Mouse (Mus musculus) embryo, embryonic 11 days (tissue): ENCODE measurements around the gene Ebp.
A peak's percentile ranks its signal among the peaks of the same experiment; 100 is the strongest.

ENCODE experiments used
- DNase-seq: peaks from one replicate; pipeline ENCODE4 v3.0.0-alpha.2; 2015

Ebp gene

DNA sequence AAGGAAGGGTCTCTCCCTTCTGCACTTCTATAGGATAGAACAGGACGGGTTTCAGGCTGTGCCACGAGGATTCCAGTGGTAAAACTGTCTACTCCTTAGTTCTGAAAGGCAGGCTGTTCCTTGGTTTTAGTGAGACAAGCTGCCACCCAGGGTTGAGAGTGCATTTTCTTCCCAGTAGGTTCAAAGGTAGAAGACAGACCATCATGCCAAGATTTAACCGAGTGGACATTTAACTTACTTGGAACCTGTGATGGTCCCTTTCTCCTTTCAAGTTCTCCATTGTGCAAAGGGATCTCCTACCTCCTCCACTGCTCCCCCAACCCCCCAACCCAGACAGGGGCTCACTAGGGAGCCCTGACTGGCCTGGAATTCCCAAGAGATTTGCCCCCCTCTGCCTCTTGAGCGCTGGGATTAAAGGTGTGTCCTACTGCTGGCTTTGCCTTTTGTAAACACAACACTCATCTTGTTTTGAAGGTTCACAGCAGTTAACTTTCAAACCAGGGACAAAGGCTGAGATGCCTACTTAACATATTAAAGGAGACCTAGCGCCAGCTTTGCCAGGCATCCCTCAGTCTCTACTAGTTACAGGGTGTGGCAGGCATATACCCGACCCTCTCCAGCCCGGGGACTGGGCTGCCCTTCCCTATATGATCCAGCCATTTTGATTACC is 10.3 kb downstream of the Ebp start:
- no peak for DNase-seq

DNA sequence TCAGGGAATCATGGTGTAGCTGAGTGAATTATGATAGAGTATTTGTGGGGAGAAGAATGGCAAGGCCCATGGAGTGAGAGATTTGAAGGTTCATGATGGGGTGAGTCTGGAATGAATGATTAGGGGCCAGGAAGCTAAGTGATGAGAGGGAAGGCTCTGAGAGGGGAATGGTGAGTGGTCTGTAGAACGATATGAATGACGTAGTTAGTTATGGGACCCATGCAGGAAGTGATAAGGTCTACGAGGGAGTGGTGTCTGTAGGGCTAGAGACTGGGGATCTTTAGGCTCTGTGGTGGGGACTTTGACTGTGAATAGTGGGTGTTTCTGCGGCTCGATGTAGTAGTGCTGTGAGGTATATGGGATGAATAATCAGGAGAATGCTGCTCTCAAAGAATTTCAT is 13.7 kb downstream of the Ebp start:
- no peak for DNase-seq

DNA sequence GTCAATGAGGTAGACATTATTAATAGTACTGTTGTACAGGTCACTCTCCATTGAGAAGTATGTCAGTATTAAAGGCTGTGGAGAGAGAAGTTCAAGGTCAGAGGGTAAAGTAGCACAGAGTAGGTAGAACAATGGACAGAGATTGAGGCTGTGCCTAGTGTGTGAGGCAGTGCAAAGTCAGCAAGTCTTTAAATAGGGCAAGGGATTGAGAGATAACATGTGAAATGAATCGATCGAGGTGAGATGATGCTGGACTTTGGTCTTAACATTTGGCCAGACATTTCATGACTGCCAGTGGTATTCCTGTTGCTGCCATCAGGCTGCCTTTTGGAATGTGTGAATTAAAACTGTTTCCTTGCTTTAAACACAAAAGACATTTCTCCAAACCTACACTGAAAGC is 14.4 kb downstream of the Ebp start:
- DNase-seq, result no peak

DNA sequence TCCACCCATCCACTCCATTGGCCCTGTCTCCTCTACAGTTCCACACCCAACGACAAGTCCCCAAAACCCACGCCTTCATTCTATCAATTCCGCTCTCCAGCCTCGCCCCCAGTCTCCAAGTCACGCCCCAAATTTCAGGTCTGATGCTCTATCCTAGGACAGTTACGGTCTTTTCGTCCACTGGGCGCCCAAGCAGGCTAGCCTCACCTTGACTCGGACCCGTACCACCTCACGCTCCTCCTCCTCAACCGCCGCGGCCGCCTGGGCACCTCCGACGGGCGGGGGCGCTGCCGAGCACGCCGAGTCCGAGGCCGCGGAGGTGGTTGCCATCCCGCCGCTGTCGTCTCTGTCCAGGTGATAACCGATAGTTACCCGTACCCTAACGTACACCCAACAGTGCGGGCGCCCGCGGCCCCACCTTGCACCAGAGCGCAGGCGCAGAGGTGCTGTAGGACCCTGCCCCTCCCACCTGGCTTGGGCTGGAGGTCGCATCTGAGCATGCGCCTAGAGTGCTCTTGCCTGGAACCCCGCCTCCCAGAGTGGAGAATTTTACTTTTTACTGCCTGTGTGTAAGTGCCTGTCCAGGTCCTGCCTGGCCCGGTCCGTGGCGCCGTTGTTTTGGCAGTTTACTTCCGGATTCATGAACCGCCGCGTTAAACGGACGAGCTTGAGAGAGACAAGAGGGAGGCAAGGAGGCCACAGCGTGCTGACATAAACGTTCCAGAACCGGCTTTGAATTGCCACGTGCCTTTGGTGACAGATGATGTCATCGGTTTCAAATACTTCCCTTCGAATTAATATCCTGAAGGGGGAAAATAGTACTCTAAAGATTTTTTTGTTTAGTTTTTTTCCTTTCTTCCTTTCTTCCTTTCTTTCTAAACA is 17.6 kb downstream of the Ebp start, which contains the start of gene Tbc1d25:
TSS of gene Tbc1d25 (minus strand) at position 678 of the 882 bp plus-strand sequence.
- peak; percentile 89 for DNase-seq

DNA sequence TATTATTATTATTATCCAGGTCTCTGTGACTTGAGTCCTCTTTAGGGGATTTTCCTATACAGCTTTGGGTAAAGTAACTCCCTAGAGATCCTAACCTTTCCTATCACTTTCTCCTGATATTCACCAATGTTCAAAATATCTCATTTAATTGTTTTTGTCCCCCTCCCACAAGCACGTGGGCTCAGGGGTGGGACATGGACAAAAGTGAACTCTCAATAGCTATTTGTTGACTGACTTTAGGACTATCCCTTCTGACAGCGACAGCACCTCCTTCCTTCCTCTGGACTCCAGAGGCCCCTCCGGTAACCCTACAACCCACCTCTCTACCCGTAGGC is 18.2 kb downstream of the Ebp start:
- no peak for DNase-seq

DNA sequence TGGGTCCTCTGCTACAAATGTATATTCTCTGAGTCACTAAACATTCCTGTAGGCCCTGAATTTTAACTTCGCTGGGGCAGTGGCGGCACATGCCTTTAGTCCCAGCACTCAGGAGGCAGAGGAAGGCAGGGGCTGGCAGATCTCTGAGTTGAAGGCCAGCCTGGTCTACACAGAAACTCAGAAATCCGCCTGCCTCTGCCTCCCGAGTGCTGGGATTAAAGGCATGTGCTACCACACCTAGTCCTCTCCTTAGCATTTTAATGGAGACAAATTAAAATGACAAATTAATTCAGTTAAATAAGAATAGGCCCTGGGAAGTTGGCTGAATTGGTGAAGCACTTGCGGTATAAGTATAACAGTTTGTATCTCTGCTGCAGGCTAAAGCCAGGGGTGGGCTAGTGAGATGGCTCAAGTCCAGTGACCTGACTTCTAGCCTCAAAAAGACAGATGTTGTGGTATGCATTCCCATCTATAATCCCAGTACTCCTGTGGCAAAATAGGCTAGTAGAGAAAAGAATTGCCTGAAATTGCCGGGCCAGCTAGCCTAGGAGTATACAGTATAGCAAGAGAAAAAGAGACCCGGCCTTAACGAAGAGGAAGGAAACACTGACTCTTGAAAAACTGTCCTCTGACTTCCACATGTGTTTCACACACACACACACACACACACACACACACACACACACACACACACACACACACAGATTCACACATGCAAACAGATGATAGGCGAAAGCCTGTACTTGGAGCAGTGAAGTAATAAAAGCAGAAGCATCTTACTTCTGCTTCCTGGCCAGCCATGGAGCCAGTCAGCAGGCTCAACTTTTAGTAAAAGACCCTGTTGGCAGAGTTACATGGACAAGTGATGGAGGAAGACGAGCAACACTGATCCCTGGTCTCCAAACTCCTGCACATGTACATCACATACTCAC is 25.3 kb downstream of the Ebp start:
- no peak for DNase-seq

DNA sequence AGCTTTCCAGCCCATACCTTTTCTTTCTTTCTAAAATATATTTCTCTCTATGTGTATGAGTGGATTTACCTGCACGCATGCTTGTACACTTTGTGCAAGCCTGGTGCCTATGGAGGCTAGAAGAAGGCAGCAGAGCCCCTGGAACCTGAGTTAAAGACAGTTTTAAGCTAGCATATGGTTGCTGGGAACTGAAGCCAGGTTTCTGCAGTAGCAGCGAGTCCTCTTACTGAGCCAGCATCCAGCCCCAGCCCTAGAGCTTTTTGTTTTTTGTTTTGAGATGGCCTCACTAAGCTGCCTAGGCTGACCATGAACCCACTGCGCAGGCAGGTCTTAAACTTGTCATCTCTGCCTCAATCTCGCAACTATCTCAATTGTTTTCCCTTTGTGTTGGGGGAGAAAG is 28.8 kb downstream of the Ebp start:
- DNase-seq, result no peak

DNA sequence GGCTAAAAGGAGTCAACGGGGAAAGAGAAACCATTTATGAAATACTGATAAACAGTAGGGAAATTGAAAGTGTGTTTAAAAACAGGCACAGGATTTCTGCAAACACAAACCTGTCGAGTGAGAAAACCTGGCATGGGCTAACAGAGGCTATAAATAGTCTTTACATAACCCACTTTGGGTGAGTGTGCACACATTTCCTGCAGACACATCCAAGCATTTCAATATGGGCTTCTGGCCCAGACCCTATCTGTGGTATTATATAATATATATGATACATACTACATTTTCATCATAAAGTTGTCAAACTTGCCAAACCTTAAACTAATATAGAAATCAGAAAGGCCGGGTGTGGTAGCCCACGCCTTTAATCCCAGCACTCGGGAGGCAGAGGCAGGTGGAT is 30.2 kb downstream of the Ebp start:
- no peak for DNase-seq

DNA sequence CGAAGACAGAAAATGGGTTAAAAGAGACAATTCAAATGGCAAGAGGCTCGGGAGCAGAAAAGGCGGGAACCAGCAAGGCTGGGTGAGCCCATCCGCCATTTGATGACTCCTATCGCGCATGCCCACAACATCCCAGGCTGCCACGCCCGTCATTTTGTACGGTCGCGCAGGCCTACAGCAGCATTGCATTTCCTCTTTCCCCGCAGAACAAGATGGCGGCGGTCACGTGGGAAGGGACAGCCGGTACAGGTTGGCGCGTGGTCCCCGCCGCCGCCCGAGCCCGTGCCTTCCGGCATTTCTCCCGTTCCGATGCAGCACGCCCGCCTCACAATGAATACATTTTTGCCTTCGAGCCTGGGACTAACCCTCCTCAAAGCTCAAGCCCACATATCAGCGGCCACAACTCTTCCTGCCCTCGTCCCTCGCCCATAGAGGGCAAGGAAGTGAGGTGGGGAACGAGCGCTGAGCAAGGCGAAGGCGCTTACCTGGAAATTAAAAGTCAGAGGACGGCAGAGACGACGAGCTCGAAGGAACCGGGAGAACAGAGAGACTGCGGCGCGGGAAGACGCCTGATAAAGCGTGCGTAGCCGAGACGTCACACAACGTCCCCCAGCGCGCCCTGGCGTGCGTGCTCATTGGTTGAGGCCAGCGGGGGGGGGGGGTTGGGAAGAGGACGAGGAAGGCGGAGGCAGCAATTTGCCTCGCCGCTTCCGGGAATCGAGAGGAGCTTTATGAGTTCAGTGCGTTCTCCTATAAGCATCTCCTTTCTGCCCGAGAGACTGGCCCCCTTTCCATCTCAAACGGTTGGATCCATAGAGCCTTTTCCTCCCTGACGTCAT is 47.9 kb downstream of the Ebp start, which contains the start of gene Rbm3:
TSS of gene Rbm3 (minus strand) at position 728 of the 839 bp plus-strand sequence.
- peak; percentile 91 for DNase-seq

DNA sequence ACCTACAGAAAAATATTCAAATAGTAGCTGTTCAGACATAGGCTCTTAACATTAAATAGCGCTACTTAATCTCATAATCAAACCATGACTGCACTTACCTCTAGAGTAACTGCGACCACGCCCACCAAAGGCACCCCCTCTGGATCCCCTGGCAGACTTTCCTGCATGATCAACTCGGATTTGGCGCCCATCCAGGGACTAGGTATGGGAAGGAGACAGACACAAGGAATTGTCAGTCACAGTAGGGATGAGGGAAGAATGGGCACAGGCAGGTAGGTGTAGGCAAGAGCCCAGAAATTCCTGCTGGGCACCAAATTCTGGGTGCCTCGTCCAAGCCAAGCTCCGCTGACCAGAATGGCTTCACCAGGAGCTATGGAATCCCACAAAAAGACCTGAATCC is 49.6 kb downstream of the Ebp start:
- no peak for DNase-seq

DNA sequence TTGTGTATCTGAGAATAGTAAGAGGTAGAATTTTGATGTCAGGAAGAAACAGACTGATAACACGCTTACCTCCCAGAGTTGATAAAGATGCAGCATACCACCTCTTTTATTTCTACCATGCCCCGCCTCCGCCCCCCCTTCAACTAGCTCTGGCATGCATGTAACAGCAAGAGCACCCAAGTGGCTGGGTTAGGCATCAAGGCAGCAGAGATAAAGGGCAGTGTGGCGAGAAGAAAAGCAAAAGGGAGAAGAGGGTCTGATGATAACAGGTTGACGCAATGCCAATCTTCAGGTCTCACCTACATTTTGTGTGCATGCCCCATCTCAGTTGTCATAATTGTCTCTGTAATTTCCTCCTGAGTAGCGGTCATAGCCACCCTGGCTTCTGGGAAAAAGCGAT is 50.4 kb downstream of the Ebp start:
- DNase-seq, result no peak

DNA sequence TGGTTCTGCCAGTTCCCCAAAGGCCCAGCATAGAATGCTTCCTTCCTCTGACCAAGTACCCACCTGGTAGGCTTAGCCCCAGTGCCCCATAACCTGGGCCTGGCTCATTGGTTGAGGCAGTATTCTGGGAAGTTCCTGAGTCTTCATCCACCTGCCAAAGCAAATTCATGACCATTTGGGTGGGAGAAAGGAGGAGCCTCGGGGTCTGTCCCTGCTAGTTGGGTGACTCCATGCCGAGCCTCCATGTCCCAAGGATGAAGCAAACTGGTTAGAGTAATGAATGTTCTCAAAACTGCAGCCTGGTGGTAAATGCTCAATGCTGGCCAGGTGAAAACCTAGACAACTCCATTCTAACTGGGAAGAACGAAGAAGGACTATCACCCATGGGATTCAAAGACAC is 52.3 kb downstream of the Ebp start:
- DNase-seq, result no peak

DNA sequence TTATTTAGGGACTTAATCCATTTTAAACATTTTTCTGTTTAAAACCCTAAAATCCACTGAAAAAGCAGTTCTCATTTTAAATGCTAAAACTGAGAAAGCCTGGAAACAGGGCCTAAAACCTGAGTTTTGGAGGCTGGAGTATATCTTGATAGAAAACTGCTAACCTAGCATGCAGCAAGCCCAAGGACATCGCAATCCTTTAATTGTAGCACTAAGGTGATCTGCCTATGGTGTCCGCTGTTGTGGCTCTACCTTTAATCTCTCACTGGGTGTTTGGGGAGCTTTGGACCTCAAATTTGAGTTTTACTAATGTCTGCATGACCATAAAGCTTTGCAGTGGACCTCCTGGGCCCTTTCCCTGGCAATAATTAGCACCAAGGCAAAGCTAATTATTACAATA is 52.9 kb downstream of the Ebp start:
- no peak for DNase-seq

DNA sequence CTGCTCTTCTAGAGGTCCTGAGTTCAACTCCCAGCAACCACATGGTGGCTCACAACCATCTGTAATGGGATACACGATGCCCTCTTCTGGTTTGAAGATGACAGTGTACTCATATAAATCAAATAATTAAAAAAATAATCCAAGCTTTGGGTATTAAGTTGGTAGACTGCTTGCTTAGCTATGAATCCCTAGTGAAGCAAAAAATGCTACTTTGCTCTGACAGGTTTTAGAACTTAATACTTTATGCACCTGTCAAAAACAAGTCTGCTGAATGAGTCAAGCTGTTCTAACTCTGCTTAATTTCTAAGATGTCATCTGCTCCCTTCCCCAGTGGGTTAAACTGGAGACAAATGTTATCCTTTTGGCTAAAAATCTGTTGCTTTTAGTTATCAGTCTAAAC is 53.8 kb downstream of the Ebp start:
- no peak for DNase-seq

DNA sequence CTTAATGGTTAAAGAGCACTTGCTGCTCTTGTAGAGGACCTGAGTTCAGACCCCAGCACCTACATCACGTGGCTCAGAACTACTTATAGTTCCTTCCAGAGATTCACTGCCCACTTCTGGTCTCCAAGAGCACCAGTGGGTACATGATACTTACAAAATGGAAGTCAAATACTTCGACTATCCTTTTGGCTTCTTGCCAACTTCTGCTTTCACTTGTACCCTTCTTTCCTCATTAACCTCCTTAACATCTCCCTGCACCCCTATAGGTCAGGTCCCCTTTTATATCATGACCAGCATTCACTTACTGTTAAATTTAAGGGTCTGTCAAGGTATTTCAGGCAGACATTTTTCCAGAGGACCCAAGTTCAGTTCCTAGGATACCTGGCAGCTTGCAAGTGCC is 57.4 kb downstream of the Ebp start:
- DNase-seq, result no peak
